ENCODE assay signal across 21 mouse cellular contexts in genomic region chr10:12876426-12876825, GRCm38 (mm10).
"Had no signal": no experiment of that assay in that cellular context is flagged by ENCODE, and none has a peak within 500 bp of the region (broad histone marks: within the 10 kb centered on the region; RNA-seq: fewer than 3 reads in every experiment).

No protein-coding gene starts in this region.

- H3K9ac ChIP-seq: lung, embryonic 15.5 days; midbrain, embryonic 13.5 days; midbrain, embryonic 15.5 days; neural tube, embryonic 13.5 days; neural tube, embryonic 15.5 days; stomach, embryonic 15.5 days had no signal

- H3K4me1 ChIP-seq: stomach, embryonic 15.5 days had no signal

- H3K27ac ChIP-seq: lung, embryonic 15.5 days; macrophage; midbrain, embryonic 13.5 days; midbrain, embryonic 15.5 days; neural tube, embryonic 13.5 days; neural tube, embryonic 15.5 days; stomach, embryonic 15.5 days; stomach, postnatal 0 days had no signal

- H3K4me3 ChIP-seq: lung, embryonic 15.5 days; megakaryocyte, embryonic 14.5 days; midbrain, embryonic 13.5 days; midbrain, embryonic 15.5 days; neural tube, embryonic 13.5 days; neural tube, embryonic 15.5 days; stomach, embryonic 15.5 days had no signal

- H3K9me3 ChIP-seq: lung, embryonic 15.5 days; megakaryocyte, embryonic 14.5 days; midbrain, embryonic 13.5 days; midbrain, embryonic 15.5 days; neural tube, embryonic 13.5 days; neural tube, embryonic 15.5 days; stomach, embryonic 15.5 days had no signal

- H3K36me3 ChIP-seq: lung, embryonic 15.5 days; midbrain, embryonic 13.5 days; midbrain, embryonic 15.5 days; neural tube, embryonic 13.5 days; neural tube, embryonic 15.5 days; stomach, embryonic 15.5 days had no signal

- H3K4me2 ChIP-seq: lung, embryonic 15.5 days; midbrain, embryonic 11.5 days; midbrain, embryonic 13.5 days; midbrain, embryonic 15.5 days; neural tube, embryonic 13.5 days; neural tube, embryonic 15.5 days; stomach, embryonic 15.5 days had no signal

- H3K27me3 ChIP-seq: lung, embryonic 15.5 days; megakaryocyte, embryonic 14.5 days; midbrain, embryonic 13.5 days; midbrain, embryonic 15.5 days; neural tube, embryonic 13.5 days; stomach, embryonic 15.5 days had no signal

- DNase-seq: lung, adult 2 months; lung, postnatal 14 days; lung, postnatal 36 days; retina, postnatal 1 day; right cerebral cortex, adult 18-20 months; right cerebral cortex, postnatal 25 days; right cerebral cortex, postnatal 4 days; thymus, adult 2 months; thymus, postnatal 25 days; thymus, postnatal 4 days had no signal

- ATAC-seq: lung, postnatal 0 days; midbrain, embryonic 13.5 days; midbrain, embryonic 15.5 days had no signal
